Mouse (Mus musculus) brain, embryonic 14.5 days (tissue): ENCODE measurements at regions not wholly inside any gene's neighbourhood (a gene's known extent, or its start where the extent isn't known, plus 50 kb on each side); places are given as distances from the start of the nearest gene placed in this dataset.

Experiments
- CTCF ChIP-seq: fragments of 200-500 bp; IDR thresholded peaks from 2 replicates; pipeline ENCODE4 v1.5.1; 2012; ENCODE audit warnings: inconsistent platforms, mild to moderate bottlenecking, moderate library complexity, borderline replicate concordance; ENCODE audit not compliant: insufficient read depth, insufficient read length; ENCODE audit errors: extremely low read depth
- POLR2A ChIP-seq: fragments of 200-500 bp; IDR thresholded peaks from 2 replicates; pipeline ENCODE4 v1.6.1; 2012; ENCODE audit warnings: mild to moderate bottlenecking, inconsistent platforms, borderline replicate concordance; ENCODE audit not compliant: poor library complexity, insufficient read depth, insufficient read length, severe bottlenecking; ENCODE audit errors: extremely low read depth

DNA sequence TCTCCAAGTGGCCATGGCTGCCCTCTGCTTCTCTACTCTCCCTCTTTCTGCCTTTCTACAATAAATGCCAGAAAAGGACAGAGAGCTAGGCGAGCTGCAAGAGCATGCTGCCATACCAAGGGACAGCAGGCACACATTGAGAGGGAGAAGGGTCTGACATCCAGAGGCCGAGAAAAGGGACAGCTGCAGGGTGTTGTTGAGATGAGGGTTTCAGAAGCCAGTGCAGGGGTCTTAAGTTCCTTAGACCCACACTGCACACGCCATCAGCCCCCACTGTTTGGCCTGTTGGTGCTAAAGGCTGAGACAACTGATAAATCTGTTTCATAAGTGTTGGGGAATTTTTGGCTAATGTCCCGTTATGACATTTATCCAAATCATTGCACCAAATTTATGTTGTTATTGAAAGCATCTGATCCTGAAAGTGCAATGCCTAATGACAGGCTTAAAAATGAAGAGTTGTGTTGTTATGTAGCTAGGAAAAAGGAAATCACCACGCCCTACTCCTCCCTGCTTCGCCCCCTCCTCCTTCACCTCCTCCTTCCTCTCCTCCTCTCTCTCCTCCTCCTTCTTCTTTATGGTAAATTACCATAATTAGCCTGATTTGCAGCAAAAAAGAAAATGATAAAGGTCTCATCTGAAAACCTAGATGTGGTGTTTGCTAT is 342.0 kb upstream of the Igfbp3 start:
- TF ChIP-seq POLR2A (no peak), CTCF (no peak)
